Mouse (Mus musculus) limb, embryonic 11.5 days (tissue): ENCODE results near the gene Slc13a4. TPM values are rescaled to one million over a fixed set of nuclear protein-coding genes. Genes with fewer than 3 reads are reported as not detected.

Experiments used
- ATAC-seq: fragments of 200-750 bp; cut with Nextera tagmentation; 2 replicates; pipeline ENCODE4 v1.8.0; 2017; ENCODE audit warnings: low read depth; ENCODE audit not compliant: insufficient number of reproducible peaks, low FRiP score, low TSS enrichment
- DNase-seq: peaks from one replicate; pipeline ENCODE4 v3.0.0-alpha.2; 2015; ENCODE audit warnings: low spot score
- H3K27ac ChIP-seq: fragments of 300-500 bp; sonication (generic); replicated peaks from 2 replicates; pipeline ENCODE4 v1.5.1; 2014; ENCODE audit warnings: low read depth, mild to moderate bottlenecking, low read length
- H3K27me3 ChIP-seq: fragments of 300-500 bp; sonication (generic); 2 replicates; pipeline ENCODE4 v1.6.1; 2014; ENCODE audit warnings: mild to moderate bottlenecking, low read length, mixed read lengths; ENCODE audit not compliant: control insufficient read depth, insufficient read depth
- H3K36me3 ChIP-seq: fragments of 300-500 bp; sonication (generic); 2 replicates; pipeline ENCODE4 v1.6.1; 2014; ENCODE audit warnings: mild to moderate bottlenecking, low read length, moderate library complexity, mixed read lengths; ENCODE audit not compliant: control insufficient read depth, insufficient read depth
- H3K4me1 ChIP-seq: fragments of 300-500 bp; sonication (generic); 2 replicates; pipeline ENCODE4 v1.6.1; 2014; ENCODE audit warnings: low read length, mixed read lengths; ENCODE audit not compliant: control insufficient read depth, insufficient read depth
- H3K4me2 ChIP-seq: fragments of 300-500 bp; sonication (generic); 2 replicates; pipeline ENCODE4 v1.6.1; 2014; ENCODE audit warnings: low read depth, mild to moderate bottlenecking, moderate library complexity; ENCODE audit not compliant: severe bottlenecking
- H3K4me3 ChIP-seq: fragments of 300-500 bp; sonication (generic); 2 replicates; pipeline ENCODE4 v1.5.1; 2014; ENCODE audit warnings: low read depth, low read length
- H3K9ac ChIP-seq: fragments of 300-500 bp; sonication (generic); 2 replicates; pipeline ENCODE4 v1.6.1; 2014; ENCODE audit warnings: mild to moderate bottlenecking, low read length
- H3K9me3 ChIP-seq: fragments of 300-500 bp; sonication (generic); 2 replicates; pipeline ENCODE4 v1.6.1; 2016; ENCODE audit warnings: low read length; ENCODE audit not compliant: control insufficient read depth
- WGBS: fragments of 180-500 bp; shearing (Covaris S2); extraction: QIAGEN DNeasy Blood & Tissue Kit; methylation state at CpG from one replicate; pipeline ENCODE4 v1.1.7; 2014; 5-methylcytosine and 5-hydroxymethylcytosine counted together
- polyA plus RNA-seq: library from polyadenylated mRNA; unstranded; fragments of >200 nt; fragmentation: Nextera tagmentation; extraction: Ambion mirVana; gene quantifications from 2 replicates; pipeline ENCODE4 v1.2.1, GENCODE M21; 2014

The Slc13a4 gene
- polyA plus RNA-seq, 1 experiment from 2014 or later: 0.13 TPM

DNA sequence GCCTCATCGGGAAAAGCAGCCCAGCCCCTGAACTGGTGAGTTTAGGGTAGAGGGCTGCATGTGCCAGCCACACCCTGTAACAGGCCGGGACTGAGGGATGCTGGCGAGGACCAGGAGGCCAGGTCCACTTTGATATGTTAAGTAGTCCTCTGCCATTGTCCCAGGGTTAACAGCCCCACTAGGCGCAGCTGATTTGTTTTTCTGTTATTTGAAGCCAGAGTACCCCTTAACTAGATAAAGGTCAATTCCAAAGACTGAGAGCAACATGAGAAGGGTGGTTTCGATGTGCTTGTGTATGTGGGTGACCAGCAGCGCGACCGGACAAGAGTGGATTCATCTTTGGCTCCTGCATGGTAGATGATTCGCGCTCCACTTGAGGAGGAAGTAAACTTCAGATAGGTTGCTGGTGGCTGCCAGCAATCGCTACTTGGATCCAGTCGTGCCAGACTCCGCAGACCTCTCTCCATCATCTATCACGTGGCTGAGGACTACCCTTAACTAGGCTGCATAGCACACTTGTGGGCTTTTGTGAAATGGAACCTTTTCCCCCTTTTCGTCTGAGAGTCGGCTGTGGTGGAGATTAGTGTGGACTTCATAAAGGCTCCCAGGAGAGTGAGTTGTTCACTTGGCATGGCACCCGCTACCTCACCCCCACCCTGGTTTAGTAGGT is 56.0 kb downstream of the Slc13a4 start:
- Histone ChIP-seq H3K4me1 (peaks cover 15% of the 10 kb centered on the region), H3K4me3 (peak overlapping the region; percentile 84; the same call in 1 of the 2 replicates), H3K9ac (peak overlapping the region; percentile 24; the same call in 1 of the 2 replicates), H3K9me3 (no peaks in the 10 kb centered on the region), H3K4me2 (peak overlapping the region; percentile 65), H3K27ac (no peak overlapping the region), H3K27me3 (no peaks in the 10 kb centered on the region), H3K36me3 (no peaks in the 10 kb centered on the region)
- 63% methylated on average over 17 of the region's 17 CpGs for WGBS
- ATAC-seq: no peak
- no peak for DNase-seq

DNA sequence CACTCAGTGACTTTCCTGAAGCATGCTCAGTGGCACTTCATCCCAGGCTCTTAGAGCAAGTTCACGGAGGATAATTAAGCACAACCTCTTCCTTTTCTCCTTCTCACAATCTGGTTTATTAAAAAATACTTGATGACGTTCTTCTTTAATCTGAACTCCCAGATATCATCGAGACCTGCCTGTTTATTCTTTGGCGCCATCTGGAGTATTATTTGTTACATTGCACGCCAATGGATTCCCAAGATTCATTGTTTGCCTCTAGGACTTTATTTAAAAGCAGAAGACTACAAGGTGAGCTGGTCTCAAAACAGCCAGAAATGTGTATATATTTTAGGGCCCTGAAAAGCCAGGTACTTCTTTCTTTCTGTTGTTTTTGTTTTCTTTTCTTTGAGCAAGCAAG is 62.8 kb downstream of the Slc13a4 start:
- no peak overlapping the region for H3K27ac ChIP-seq
- DNase-seq (no peak), ATAC-seq (no peak)
- no peak overlapping the region for H3K9ac ChIP-seq
- no peak overlapping the region for H3K4me3 ChIP-seq
- H3K27me3 ChIP-seq: no peaks in the 10 kb centered on the region
- H3K4me2 ChIP-seq: no peak overlapping the region
- no peaks in the 10 kb centered on the region for H3K9me3 ChIP-seq
- 76% methylated on average over 5 of the region's 5 CpGs for WGBS
- peaks cover 25% of the 10 kb centered on the region for H3K36me3 ChIP-seq
- no peaks in the 10 kb centered on the region for H3K4me1 ChIP-seq

DNA sequence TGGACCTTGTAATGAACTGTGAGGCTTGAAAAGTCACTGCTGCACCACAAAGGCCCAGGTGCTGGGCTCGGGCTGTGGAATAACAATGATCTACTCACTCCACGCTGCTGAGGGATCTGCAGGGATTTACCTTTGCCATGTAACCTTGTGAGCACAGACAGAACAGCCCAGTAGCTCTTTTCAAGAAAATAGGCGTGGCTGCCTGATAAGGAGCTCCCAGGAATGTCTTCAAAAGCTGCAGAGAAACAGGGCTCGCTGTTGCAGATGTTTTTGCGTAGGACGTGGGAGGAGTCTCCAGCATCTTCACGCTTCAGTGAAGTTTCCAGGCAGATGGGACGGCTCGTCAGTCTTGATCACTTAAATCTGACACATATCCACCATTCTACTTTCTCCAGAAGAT is 63.9 kb downstream of the Slc13a4 start:
- no peaks in the 10 kb centered on the region for H3K4me1 ChIP-seq
- no peak overlapping the region for H3K4me2 ChIP-seq
- H3K36me3 ChIP-seq: peaks cover 25% of the 10 kb centered on the region
- no peak overlapping the region for H3K9ac ChIP-seq
- H3K27me3 ChIP-seq: no peaks in the 10 kb centered on the region
- DNase-seq (no peak), ATAC-seq (no peak)
- WGBS: 91% methylated on average over 9 of the region's 9 CpGs
- H3K9me3 ChIP-seq: no peaks in the 10 kb centered on the region
- no peak overlapping the region for H3K4me3 ChIP-seq
- no peak overlapping the region for H3K27ac ChIP-seq

DNA sequence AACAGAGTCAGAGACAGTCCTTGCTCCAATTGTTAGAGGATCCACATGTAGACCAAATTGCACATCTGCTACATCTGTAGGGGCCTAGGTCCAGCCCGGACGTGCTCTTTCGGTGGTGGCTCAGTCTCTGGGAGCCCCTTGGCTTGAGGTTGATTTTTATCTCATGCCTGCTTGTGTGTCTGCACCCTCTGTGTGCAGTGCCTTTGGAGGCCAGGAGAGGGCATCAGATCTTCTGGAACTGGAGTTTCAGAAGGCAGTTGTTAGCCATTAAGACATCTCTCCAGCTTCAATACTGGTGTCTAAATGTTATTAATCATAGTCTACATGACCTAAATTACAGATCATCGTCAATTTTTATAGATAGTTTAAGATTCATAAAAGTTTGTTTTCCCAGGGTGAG is 64.7 kb downstream of the Slc13a4 start:
- H3K27ac ChIP-seq: no peak overlapping the region
- DNase-seq (no peak), ATAC-seq (no peak)
- H3K4me1 ChIP-seq: no peaks in the 10 kb centered on the region
- peaks cover 25% of the 10 kb centered on the region for H3K36me3 ChIP-seq
- no peak overlapping the region for H3K4me3 ChIP-seq
- WGBS: 98% methylated on average over 4 of the region's 4 CpGs
- no peak overlapping the region for H3K4me2 ChIP-seq
- H3K9me3 ChIP-seq: no peaks in the 10 kb centered on the region
- H3K9ac ChIP-seq: no peak overlapping the region
- H3K27me3 ChIP-seq: no peaks in the 10 kb centered on the region

DNA sequence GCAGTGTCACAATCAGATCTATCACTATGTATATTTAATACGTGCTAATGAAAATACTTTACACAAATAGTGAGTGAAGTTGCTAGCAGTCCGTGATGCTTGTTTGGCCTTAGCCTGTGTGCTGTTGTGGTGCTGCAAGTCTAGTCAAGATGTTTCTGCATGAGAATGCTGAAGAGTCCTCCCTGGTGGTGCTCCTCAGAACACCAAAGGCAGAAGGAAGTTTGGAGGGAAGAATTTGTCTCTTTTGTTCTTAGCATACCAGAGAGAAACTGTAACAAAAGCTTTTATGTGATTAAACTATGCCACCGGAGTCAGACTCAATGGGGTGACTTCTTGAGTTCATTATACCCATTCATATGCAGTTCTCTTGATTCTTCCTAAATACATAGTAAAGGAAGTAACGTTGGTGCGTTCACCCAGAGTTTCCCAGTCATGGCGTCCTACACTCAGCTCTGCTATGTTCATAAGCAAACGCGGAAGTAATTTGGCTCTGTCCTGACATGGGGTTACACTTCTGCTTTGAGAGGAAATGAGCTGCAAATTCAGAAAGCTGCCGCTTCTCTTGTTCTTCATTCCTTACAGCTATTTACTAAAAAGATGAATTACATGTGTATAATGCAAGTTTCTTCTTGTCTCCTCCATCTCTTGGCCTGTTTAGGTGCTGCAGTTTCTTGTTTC is 71.7 kb downstream of the Slc13a4 start:
- no peaks in the 10 kb centered on the region for H3K9me3 ChIP-seq
- no peak overlapping the region for H3K4me2 ChIP-seq
- DNase-seq (no peak), ATAC-seq (no peak)
- WGBS: 92% methylated on average over 9 of the region's 9 CpGs
- peaks cover 21% of the 10 kb centered on the region for H3K36me3 ChIP-seq
- H3K27ac ChIP-seq: no peak overlapping the region
- H3K4me1 ChIP-seq: no peaks in the 10 kb centered on the region
- H3K4me3 ChIP-seq: no peak overlapping the region
- no peaks in the 10 kb centered on the region for H3K27me3 ChIP-seq
- H3K9ac ChIP-seq: no peak overlapping the region

DNA sequence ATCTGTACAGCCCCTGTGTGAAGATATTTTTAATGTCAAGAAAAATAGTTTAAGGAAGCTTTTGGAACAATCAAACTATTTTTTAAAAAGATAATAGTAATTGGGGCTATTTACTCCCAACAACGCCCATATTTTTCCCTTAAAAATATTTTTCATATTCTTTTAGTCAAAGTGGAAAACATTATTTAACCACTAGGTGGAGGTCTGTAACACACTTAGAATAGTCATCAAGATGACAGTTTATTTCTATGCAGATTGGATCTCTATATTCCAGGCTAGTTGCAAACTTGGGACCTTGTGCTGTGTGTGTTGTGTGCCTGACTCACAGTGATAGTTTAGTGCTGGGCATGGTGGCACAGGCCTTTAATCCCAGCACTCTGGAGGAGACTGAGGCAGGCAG is 78.5 kb downstream of the Slc13a4 start:
- no peaks in the 10 kb centered on the region for H3K4me1 ChIP-seq
- no peak overlapping the region for H3K4me2 ChIP-seq
- peaks cover 12% of the 10 kb centered on the region for H3K36me3 ChIP-seq
- no peak for ATAC-seq
- no peak overlapping the region for H3K4me3 ChIP-seq
- DNase-seq: no peak
- no peak overlapping the region for H3K9ac ChIP-seq
- H3K27ac ChIP-seq: no peak overlapping the region
- no peaks in the 10 kb centered on the region for H3K27me3 ChIP-seq
- H3K9me3 ChIP-seq: no peaks in the 10 kb centered on the region
- WGBS: 95% methylated on average over 1 of the region's 1 CpGs

DNA sequence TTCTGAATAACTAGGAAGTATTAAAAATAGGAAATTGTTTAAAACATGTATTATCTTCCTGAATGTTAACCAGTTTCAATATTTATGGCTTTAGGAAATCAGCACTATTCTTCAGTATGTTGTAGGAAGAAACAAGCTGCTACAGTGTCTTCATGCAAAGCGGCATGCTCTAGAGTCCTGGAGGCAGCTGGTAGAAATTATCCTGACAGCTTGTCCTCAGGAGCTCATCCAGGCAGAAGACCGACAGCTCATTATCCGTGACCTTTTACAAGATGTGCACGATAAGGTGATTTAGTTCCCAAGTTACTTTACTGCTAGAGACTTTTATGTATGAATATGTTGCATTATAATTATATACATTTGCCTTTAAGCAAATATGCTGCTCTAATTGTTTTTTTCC is 82.2 kb downstream of the Slc13a4 start:
- no peak overlapping the region for H3K9ac ChIP-seq
- H3K9me3 ChIP-seq: no peaks in the 10 kb centered on the region
- no peak overlapping the region for H3K4me2 ChIP-seq
- DNase-seq: no peak
- peaks cover 5% of the 10 kb centered on the region; the same call in 1 of the 2 replicates for H3K36me3 ChIP-seq
- H3K27ac ChIP-seq: no peak overlapping the region
- WGBS: 88% methylated on average over 4 of the region's 4 CpGs
- H3K4me3 ChIP-seq: no peak overlapping the region
- H3K4me1 ChIP-seq: no peaks in the 10 kb centered on the region
- no peak for ATAC-seq
- no peaks in the 10 kb centered on the region for H3K27me3 ChIP-seq
